Mouse (Mus musculus) ovary, postnatal 36 days (tissue): ENCODE measurements at regions not wholly inside any gene's neighbourhood (a gene's known extent, or its start where the extent isn't known, plus 50 kb on each side); places are given as distances from the start of the nearest gene placed in this dataset.
"Not testable (repeated sequence)": the region's sequence is repeated elsewhere in the genome, so short reads cannot be mapped to it uniquely, and the experiment has no call there.

ENCODE experiments used
- DNase-seq: peaks from one replicate; pipeline ENCODE4 v3.0.0; 2022; ENCODE audit warnings: low spot score, mixed read lengths

- no peak for DNase-seq
Observed at GRCm38 (mm10) chr8:26750120-26750519, 227.0 kb upstream of the Zfp703 start.

- no peak for DNase-seq
Observed at GRCm38 (mm10) chr8:26751651-26752050, 225.5 kb upstream of the Zfp703 start.

GRCm38 (mm10) chr8:26756452-26756851 lies 220.7 kb upstream of the Zfp703 start:
- DNase-seq: no peak

DNA sequence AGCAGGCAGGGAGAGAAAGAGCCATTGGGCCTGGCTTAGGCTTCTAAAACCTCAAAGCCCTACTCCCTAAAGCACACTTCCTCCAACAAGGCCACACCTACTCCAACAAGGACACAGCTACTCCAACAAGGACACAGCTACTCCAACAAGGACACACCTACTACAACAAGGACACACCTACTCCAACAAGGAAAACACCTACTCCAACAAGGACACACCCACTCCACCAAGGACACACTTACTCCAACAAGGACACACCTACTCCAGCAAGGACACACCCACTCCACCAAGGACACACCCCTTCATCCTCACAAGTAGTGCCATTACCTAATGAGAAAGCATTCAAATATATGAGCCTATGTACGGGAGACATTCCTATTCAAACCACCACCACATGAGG lies 216.4 kb upstream of the Zfp703 start:
- no peak for DNase-seq

DNA sequence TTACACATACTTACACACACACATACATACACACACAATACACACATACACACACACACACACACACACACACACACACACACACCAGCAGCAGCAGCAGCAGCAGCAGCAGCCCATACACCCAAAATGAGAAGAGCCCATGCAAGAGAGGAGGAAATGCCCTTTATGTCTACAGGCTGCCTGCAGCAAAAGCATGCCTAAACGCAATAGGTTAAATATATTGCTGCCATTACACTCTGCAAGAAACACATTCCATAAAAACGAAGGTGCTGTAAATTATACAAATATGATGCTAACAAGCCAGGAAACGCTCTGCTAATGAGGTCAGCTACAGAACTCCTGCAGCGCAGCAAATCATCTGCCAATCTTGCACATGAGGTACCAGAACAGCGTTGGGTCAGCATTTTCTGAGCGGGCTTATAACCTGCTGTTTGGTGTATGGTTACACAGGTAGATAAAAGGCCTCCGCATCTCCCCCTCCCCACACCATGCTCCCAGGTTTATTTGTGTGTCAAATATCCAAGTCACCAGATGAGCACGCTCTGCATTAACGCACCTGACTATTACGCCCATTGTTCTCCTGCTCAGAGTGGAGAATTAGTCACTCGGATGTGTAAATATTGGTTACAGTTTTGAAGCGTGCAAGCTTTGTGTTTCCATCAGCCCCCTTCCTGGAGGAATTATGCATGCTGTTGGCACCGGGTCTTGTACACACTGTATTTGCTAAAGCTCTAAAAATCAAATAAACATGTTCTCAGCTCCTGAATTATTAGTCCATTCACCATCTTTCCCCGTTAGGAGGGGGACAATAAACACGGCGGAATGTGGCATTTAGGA lies 214.0 kb upstream of the Zfp703 start:
- DNase-seq: no peak

- no peak for DNase-seq
Observed at GRCm38 (mm10) chr8:26768474-26769229, 208.5 kb upstream of the Zfp703 start.

DNA sequence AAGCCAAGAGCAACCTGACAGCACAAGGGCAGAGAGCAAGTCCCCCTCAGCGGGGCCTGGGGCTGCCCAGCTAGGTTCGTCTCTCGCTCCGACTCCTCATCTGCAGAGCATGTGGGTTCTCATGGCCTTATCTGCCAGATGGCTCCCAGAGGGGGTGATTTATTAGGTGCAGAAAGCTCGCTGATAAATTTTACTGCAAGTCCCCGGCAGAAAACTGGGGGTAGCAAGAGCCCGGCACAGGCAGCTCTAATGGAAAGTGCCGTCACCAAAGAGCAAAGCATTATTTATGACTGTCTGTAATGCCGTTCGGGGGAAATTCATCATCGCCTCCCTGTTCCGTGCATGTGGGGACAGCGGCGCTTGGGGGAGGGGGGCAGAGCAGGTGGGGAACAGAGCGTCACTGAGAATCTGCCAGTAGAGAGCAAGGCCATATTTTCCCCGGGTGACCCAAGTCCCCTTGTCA lies 206.7 kb upstream of the Zfp703 start:
- no peak for DNase-seq

DNA sequence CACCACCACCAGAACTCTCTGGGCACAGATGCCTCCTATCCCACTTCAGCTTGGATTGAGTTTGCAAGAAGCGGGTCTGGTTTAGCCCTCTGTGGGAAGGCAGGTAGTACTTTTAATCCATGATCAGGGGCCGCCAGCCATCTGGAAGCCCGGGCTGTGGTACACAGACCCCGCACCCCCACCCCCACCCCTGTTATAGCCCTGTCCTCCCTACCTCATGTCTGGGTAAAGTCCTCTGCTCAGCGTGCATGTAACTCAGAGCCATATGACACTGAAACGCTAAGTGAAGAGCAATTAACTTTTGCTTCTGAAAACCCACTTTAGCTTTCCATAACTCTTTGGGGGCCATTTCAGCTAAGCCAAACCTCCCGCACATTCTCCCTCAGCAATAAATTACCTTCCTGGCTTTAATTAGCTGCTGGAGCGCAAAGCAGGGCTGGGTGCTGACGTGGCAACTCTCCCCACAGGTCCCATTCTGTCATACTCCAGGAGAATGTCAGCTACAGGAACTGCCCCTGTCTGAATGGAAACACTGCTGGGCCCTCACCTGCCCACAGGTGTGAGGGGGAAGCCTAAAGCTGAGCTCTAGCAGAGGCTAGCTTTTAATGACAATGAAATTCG lies 198.1 kb upstream of the Zfp703 start:
- DNase-seq: no peak

DNA sequence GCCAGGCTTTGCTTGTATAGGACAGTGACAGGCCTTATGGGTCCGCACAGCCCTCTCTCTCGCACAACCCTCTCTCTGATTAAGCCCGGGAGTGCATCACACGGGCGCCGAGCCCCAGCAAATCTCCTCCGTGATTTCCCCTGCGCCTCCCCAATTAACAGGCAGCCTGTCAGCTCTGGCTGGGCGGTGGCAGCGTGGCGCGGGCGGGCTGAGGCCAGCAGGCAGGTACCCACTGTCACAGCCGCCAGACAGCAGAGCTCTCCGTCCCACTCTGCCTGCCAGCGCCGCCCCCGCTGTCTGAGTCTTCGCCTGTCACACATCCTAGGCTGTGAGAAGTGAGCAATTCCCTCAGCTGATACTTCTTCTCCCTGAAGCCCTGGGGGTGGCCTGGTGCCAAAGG lies 196.6 kb upstream of the Zfp703 start:
- no peak for DNase-seq

DNA sequence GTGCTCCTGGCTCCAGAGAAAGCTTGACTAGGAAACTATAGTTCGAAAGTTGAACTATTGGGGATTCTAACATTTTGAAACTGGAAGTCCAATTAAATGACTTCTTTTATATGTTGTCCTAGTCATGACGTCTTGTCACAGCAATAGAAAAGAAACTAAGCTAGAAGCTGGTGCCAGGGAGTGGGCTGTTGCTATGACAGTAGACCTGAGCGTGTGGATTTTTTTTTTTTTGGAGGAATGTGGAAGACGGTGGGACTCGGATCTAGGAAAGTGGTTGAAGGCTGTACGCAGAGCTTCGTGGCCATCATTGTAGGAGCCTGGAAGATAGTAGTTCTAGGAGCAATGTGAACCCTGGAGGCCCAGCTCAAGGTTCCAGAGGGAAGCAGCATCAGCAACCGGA lies 194.2 kb upstream of the Zfp703 start:
- DNase-seq: not testable (repeated sequence)

- DNase-seq: no peak
Observed at GRCm38 (mm10) chr8:26784381-26784780, 192.7 kb upstream of the Zfp703 start.

GRCm38 (mm10) chr8:26791795-26792194 lies 185.3 kb upstream of the Zfp703 start:
- DNase-seq: no peak

- DNase-seq: no peak
Observed at GRCm38 (mm10) chr8:26793606-26794292, 183.4 kb upstream of the Zfp703 start.

DNA sequence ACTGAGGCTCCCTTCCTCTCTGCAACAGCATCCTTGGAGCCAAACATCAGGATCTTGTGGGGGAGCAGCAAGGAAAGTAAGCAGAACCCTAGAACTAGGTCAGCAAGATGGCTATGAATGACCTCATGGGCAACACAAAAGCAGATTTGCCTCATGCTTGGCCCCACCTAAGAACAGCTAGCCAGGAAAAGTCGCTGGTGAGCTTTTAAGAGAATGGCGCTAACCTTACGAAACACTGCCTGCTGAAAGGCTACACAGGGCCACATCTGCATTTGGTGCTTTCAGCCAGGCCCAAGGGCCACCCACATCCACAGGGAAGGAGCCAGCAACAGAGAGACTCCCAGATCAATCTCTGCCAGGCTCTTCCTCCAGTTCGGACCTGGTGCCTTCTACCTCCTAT lies 182.7 kb upstream of the Zfp703 start:
- DNase-seq: no peak

DNA sequence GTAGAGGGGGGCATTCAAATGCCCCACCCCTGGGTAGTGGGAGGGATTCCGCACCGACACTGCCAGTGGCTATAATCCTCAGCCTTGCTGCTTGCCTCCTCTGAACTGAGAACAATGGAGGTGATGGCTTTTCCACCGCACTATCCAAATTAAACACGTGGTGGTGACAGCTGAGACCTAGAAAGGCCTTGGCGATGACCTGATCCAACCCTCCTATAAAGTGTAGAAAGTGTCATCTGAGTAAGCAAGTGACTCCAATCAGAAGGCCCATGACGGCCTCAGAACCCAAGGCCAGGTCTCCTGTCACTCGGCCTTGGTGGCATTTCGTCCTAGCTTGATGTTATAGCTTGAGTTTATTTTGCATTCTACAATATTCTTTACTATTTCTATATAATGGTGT lies 181.5 kb upstream of the Zfp703 start:
- no peak for DNase-seq

- no peak for DNase-seq
Observed at GRCm38 (mm10) chr8:26799814-26800213, 177.3 kb upstream of the Zfp703 start.

DNA sequence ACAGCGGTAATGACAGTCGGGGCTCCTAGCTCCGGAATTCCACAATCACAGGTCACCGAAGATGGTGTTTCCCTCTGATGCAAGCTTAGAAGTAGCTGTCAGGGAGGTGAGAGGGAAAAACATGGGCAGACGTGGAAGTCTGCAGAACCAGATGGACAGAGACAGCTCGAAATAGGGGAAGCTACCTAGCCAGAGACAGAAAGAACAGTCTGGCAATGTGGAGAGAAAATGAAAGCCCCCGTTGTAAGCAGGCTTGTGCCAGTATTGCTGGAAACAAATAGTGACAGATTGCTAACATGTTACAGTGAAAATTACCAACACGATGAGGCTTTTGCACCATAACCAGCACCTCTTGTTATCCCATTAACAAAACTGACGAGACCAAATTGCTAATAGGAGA lies 173.0 kb upstream of the Zfp703 start:
- DNase-seq: no peak

- DNase-seq: no peak
Observed at GRCm38 (mm10) chr8:26804901-26805341, 172.2 kb upstream of the Zfp703 start.

DNA sequence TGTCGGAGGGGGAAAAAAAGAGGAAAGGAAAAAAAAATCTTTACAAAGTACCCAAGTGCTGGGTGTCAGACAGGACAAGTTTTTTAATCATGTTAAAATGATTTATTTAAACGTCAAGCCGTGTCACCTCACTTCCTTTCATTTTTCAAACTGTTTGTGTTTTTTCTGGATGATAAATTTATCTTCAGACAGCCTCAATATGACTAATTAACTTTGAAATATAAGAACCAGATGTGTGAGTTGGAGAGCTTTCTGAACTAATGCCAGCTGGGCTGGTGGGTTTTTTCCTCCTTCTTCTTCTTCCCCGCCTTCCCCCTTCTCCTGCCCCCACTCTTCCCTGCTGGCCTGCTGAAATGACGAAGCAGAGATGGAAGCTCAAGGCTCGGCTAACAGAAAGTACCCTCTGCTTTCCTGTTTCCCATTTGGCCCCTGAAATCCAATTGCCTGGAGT lies 171.7 kb upstream of the Zfp703 start:
- no peak for DNase-seq

GRCm38 (mm10) chr8:26808111-26808651 lies 168.9 kb upstream of the Zfp703 start:
- no peak for DNase-seq

GRCm38 (mm10) chr8:26808771-26809170 lies 168.4 kb upstream of the Zfp703 start:
- no peak for DNase-seq

GRCm38 (mm10) chr8:26809943-26810342 lies 167.2 kb upstream of the Zfp703 start:
- DNase-seq: no peak
